Mouse (Mus musculus): Measurements from ENCODE around the gene Exo1.

The Exo1 gene

GRCm38 (mm10) chr1:175961786-175962185 is 81.4 kb downstream of the Exo1 start:
- DNase-seq: no peak

All from kidney, postnatal 14 days (tissue).